Mouse (Mus musculus) midbrain, postnatal 0 days (tissue): ENCODE measurements around the gene Ces1e. TPM values are rescaled to one million over a fixed set of nuclear protein-coding genes. Genes with fewer than 3 reads are reported as not detected.

ENCODE experiments used
- ATAC-seq: fragments of 200-750 bp; cut with Nextera tagmentation; 2 replicates; pipeline ENCODE4 v1.8.0; 2017; ENCODE audit warnings: moderate number of reproducible peaks, mild to moderate bottlenecking, moderate TSS enrichment, moderate library complexity; ENCODE audit not compliant: low FRiP score
- DNase-seq: peaks from one replicate; pipeline ENCODE4 v3.0.0-alpha.2; 2015; ENCODE audit warnings: low spot score
- H3K27ac ChIP-seq: fragments of 300-500 bp; sonication (generic); 2 replicates; pipeline ENCODE4 v1.5.1; 2014; ENCODE audit warnings: low read depth, mild to moderate bottlenecking, low read length, mixed read lengths
- H3K27me3 ChIP-seq: fragments of 300-500 bp; sonication (generic); 2 replicates; pipeline ENCODE4 v1.6.1; 2014; ENCODE audit warnings: low read length, control low read depth, mixed read lengths; ENCODE audit not compliant: insufficient read depth
- H3K36me3 ChIP-seq: fragments of 300-500 bp; sonication (generic); 2 replicates; pipeline ENCODE4 v1.6.1; 2014; ENCODE audit warnings: low read length, control low read depth, mixed read lengths; ENCODE audit not compliant: insufficient read depth
- H3K4me1 ChIP-seq: fragments of 300-500 bp; sonication (generic); 2 replicates; pipeline ENCODE4 v1.6.1; 2014; ENCODE audit warnings: mild to moderate bottlenecking, control low read depth, antibody characterized with exemption, low read length, mixed read lengths; ENCODE audit not compliant: insufficient read depth
- H3K4me2 ChIP-seq: fragments of 300-500 bp; sonication (generic); 2 replicates; pipeline ENCODE4 v1.6.1; 2014; ENCODE audit warnings: low read depth, mild to moderate bottlenecking, low read length, mixed read lengths; ENCODE audit not compliant: poor library complexity, severe bottlenecking
- H3K4me3 ChIP-seq: fragments of 300-500 bp; sonication (generic); 2 replicates; pipeline ENCODE4 v1.5.1; 2014; ENCODE audit warnings: low read depth, mild to moderate bottlenecking, low read length, moderate library complexity
- H3K9ac ChIP-seq: fragments of 300-500 bp; sonication (generic); replicated peaks from 2 replicates; pipeline ENCODE4 v1.6.1; 2014; ENCODE audit warnings: mild to moderate bottlenecking, low read length, moderate library complexity, mixed read lengths; ENCODE audit not compliant: poor library complexity, severe bottlenecking
- H3K9me3 ChIP-seq: fragments of 300-500 bp; sonication (generic); 2 replicates; pipeline ENCODE4 v1.6.1; 2016; ENCODE audit warnings: low read length, control low read depth
- CTCF ChIP-seq: IDR thresholded peaks from 2 replicates; pipeline ENCODE4 v1.5.1; 2016; ENCODE audit warnings: antibody characterized with exemption, mild to moderate bottlenecking
- WGBS: fragments of 180-500 bp; shearing (Covaris S2); extraction: QIAGEN DNeasy Blood & Tissue Kit; methylation state at CpG from one replicate; pipeline ENCODE4 v1.1.7; 2014; 5-methylcytosine and 5-hydroxymethylcytosine counted together
- polyA plus RNA-seq: library from polyadenylated mRNA; unstranded; fragments of >200 nt; fragmentation: Nextera tagmentation; extraction: Ambion mirVana; gene quantifications from 2 replicates; pipeline ENCODE4 v1.2.1, GENCODE M21; 2015
- total RNA-seq: library from RNA; depleted of rRNA; stranded (reverse); fragments of >200 nt; gene quantifications from 2 replicates; pipeline ENCODE4 v1.2.3, GENCODE M21; 2014

Gene Ces1e
- total and polyA plus RNA-seq, 2 experiments from 2014 or later = not detected

GRCm38 (mm10) chr8:93197685-93198525 is 31.5 kb downstream of the Ces1e start, which contains the start of gene Ces1d:
TSS of gene Ces1d (minus strand) at chr8:93197838.
- no peak within 1 kb of the TSS for H3K27ac ChIP-seq

GRCm38 (mm10) chr8:93196436-93196835 is 33.0 kb downstream of the Ces1e start:
- DNase-seq (no peak), ATAC-seq (no peak)
- no peak overlapping the region for H3K4me3 ChIP-seq
- H3K4me1 ChIP-seq = no peaks in the 10 kb centered on the region
- H3K4me2 ChIP-seq = no peak overlapping the region
- H3K9ac ChIP-seq = no peak overlapping the region
- 87% methylated on average over 5 of the region's 5 CpGs for WGBS
- no peak overlapping the region for H3K27ac ChIP-seq
- no peaks in the 10 kb centered on the region for H3K36me3 ChIP-seq
- no peaks in the 10 kb centered on the region for H3K9me3 ChIP-seq
- no peak for TF ChIP-seq CTCF
- no peaks in the 10 kb centered on the region for H3K27me3 ChIP-seq

More at GRCm38 (mm10) chr8:93197685-93198525, 31.5 kb downstream of the Ces1e start, which contains the start of gene Ces1d:
- no peak for TF ChIP-seq CTCF
- Histone ChIP-seq H3K27me3 (no peaks in the 10 kb centered on the region), H3K9ac (no peak within 1 kb of the TSS), H3K9me3 (no peaks in the 10 kb centered on the region), H3K4me2 (no peak within 1 kb of the TSS), H3K4me3 (no peak within 1 kb of the TSS), H3K4me1 (no peaks in the 10 kb centered on the region), H3K36me3 (no peaks in the 10 kb centered on the region)
- no peak for DNase-seq
- no peak for ATAC-seq
- WGBS = 82% methylated on average over 8 of the region's 8 CpGs

DNA sequence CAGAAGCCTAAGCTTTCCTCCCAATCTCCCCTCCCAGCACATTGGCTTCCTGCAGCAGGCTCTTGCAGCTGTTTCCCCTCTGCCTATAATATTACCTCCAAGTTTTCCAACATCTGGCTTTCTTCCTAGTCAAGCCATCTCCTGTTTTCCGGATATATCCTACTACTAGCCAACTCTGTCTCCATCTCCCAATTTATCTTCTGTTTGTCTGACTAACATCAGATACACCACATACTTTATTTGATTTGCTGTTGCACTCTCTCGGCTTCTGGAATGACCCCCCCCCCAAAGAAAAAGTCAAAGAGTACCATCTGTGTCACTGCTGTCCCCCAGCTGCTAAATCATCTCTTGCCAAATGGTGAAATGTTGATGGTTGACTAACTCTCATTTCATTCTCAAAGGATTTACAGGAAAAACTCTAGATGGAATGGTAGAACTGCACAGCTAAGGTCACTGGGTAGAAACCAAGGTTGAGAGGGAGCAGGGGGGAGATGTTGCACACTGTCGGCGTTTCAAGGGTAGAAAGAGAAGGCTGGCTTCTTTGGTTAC is 48.8 kb downstream of the Ces1e start:
- TF ChIP-seq CTCF = no peak
- no peak overlapping the region for H3K4me3 ChIP-seq
- no peak overlapping the region for H3K4me2 ChIP-seq
- no peak for ATAC-seq
- H3K27ac ChIP-seq = no peak overlapping the region
- 94% methylated on average over 4 of the region's 4 CpGs for WGBS
- DNase-seq = no peak
- no peaks in the 10 kb centered on the region for H3K36me3 ChIP-seq
- H3K27me3 ChIP-seq = no peaks in the 10 kb centered on the region
- no peak overlapping the region for H3K9ac ChIP-seq
- H3K4me1 ChIP-seq = no peaks in the 10 kb centered on the region
- H3K9me3 ChIP-seq = no peaks in the 10 kb centered on the region

DNA sequence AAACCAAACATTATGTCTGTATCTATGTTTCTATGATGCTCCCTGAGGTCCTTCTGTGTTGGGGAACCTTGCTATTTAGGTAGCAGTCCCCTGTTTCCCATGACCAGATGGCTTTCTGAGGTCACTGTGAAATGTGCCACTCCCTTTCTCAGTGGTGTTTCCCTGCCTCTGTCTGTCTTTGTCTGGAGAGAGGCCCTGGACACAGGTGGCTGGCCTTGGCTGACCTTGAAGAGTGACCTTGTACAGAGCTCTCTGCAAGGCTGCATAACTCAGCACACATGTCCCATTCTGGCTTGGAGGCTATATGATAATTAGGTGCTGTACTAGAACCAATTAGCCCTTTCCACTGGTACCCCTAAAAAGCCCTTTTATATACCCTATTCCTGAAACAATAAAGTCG is 52.8 kb downstream of the Ces1e start:
- no peak overlapping the region for H3K4me2 ChIP-seq
- H3K36me3 ChIP-seq = no peaks in the 10 kb centered on the region
- H3K27ac ChIP-seq = no peak overlapping the region
- ATAC-seq (no peak), DNase-seq (no peak)
- WGBS = 63% methylated on average over 1 of the region's 1 CpGs
- no peak overlapping the region for H3K4me3 ChIP-seq
- no peaks in the 10 kb centered on the region for H3K27me3 ChIP-seq
- no peaks in the 10 kb centered on the region for H3K9me3 ChIP-seq
- no peak overlapping the region for H3K9ac ChIP-seq
- no peak for TF ChIP-seq CTCF
- H3K4me1 ChIP-seq = no peaks in the 10 kb centered on the region

GRCm38 (mm10) chr8:93174554-93174953 is 54.9 kb downstream of the Ces1e start:
- H3K4me2 ChIP-seq = no peak overlapping the region
- WGBS = 87% methylated on average over 2 of the region's 2 CpGs
- no peaks in the 10 kb centered on the region for H3K27me3 ChIP-seq
- DNase-seq (no peak), ATAC-seq (no peak)
- no peak overlapping the region for H3K27ac ChIP-seq
- H3K36me3 ChIP-seq = no peaks in the 10 kb centered on the region
- H3K9ac ChIP-seq = no peak overlapping the region
- H3K4me3 ChIP-seq = no peak overlapping the region
- H3K9me3 ChIP-seq = no peaks in the 10 kb centered on the region
- TF ChIP-seq CTCF = no peak
- H3K4me1 ChIP-seq = no peaks in the 10 kb centered on the region
